Mouse (Mus musculus) C2C12 (cell line): Measurements from ENCODE around the gene Ptprn2. TPM values are rescaled to one million over a fixed set of nuclear protein-coding genes. Genes with fewer than 3 reads are reported as not detected.

ENCODE experiments used
- H3K27me3 ChIP-seq: one replicate; pipeline ENCODE4 v1.6.1; 2011; ENCODE audit not compliant: control insufficient read depth, insufficient read depth, insufficient read length
- H3K36me3 ChIP-seq: one replicate; pipeline ENCODE4 v1.6.1; 2011; ENCODE audit not compliant: control insufficient read depth, insufficient read depth
- H3K4me3 ChIP-seq: one replicate; pipeline ENCODE4 v1.5.1; 2011; ENCODE audit warnings: mild to moderate bottlenecking, control low read depth; ENCODE audit not compliant: poor library complexity, insufficient read depth, severe bottlenecking
- H3K79me2 ChIP-seq: one replicate; pipeline ENCODE4 v1.6.1; 2011; ENCODE audit not compliant: control insufficient read depth, insufficient read depth
- H3K79me3 ChIP-seq: one replicate; pipeline ENCODE4 v1.6.1; 2011; ENCODE audit warnings: low read depth, control low read depth
- H3ac ChIP-seq: one replicate; pipeline ENCODE3; 2011; ENCODE audit warnings: low read depth; ENCODE audit not compliant: control insufficient read depth, insufficient read length
- CEBPB ChIP-seq: IDR thresholded peaks from one replicate; pipeline ENCODE4 v1.6.1; 2011; ENCODE audit warnings: low read depth, mild to moderate bottlenecking, control low read depth, moderate library complexity
- CTCF ChIP-seq: IDR thresholded peaks from one replicate; pipeline ENCODE4 v1.5.1; 2011; ENCODE audit not compliant: control insufficient read depth, insufficient read depth, insufficient read length
- FOSL1 ChIP-seq: IDR thresholded peaks from one replicate; pipeline ENCODE4 v1.8.0; 2011; ENCODE audit warnings: mild to moderate bottlenecking, low read length; ENCODE audit not compliant: poor library complexity, insufficient read depth, severe bottlenecking
- MAX ChIP-seq: IDR thresholded peaks from one replicate; pipeline ENCODE4 v1.6.1; 2011; ENCODE audit warnings: mild to moderate bottlenecking, control low read depth
- MYOD1 ChIP-seq: IDR thresholded peaks from one replicate; pipeline ENCODE4 v1.6.1; 2011; ENCODE audit warnings: low read depth; ENCODE audit not compliant: control insufficient read depth, insufficient read length
- MYOG ChIP-seq: IDR thresholded peaks from one replicate; pipeline ENCODE4 v1.6.1; 2011; ENCODE audit not compliant: control insufficient read depth, insufficient read length; ENCODE audit errors: extremely low read depth
- USF1 ChIP-seq: IDR thresholded peaks from one replicate; pipeline ENCODE4 v1.6.1; 2011; ENCODE audit warnings: low read depth, mild to moderate bottlenecking, control low read depth, moderate library complexity
- polyA plus RNA-seq: library from polyadenylated mRNA; unstranded; fragments of >200 nt; fragmentation: generic; extraction: Trizol; gene quantifications from one replicate; pipeline ENCODE4 v1.2.1, GENCODE M21; 2012; ENCODE audit warnings: missing spikeins

Gene Ptprn2
- polyA plus RNA-seq, 1 experiment, result 0.41 TPM

DNA sequence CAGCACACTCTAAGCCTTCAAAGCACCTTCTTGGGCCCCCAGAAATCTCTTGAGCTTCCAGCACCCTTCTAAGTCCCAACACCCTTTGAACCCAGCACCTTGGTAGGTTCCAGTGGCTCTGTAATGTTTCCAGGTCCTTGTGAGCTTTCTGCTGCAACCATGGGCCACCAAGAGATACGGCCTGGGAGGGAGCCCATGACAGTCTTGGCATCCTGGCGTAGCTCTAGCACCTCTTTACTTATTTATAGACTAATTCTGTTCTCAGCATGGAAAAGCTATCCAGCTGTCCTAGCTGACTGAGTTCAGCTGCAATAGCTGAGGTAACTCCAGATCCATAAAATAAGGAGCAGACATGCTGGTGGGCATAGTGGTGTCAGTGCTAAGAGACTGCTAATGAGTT is 66.8 kb downstream of the Ptprn2 start:
- H3K36me3 ChIP-seq, result no peaks in the 10 kb centered on the region
- no peak overlapping the region for H3ac ChIP-seq
- TF ChIP-seq MYOD1, result no peak
- no peak for TF ChIP-seq CTCF
- no peak for TF ChIP-seq FOSL1
- no peak for TF ChIP-seq MAX
- TF ChIP-seq MYOG, result no peak
- TF ChIP-seq CEBPB, result no peak
- TF ChIP-seq USF1, result no peak
- no peak overlapping the region for H3K4me3 ChIP-seq
- no peaks in the 10 kb centered on the region for H3K79me3 ChIP-seq
- H3K27me3 ChIP-seq, result no peaks in the 10 kb centered on the region
- no peaks in the 10 kb centered on the region for H3K79me2 ChIP-seq

GRCm38 (mm10) chr12:116553361-116553760 is 67.8 kb downstream of the Ptprn2 start:
- H3ac ChIP-seq, result no peak overlapping the region
- H3K36me3 ChIP-seq, result no peaks in the 10 kb centered on the region
- no peaks in the 10 kb centered on the region for H3K79me3 ChIP-seq
- H3K79me2 ChIP-seq, result no peaks in the 10 kb centered on the region
- H3K27me3 ChIP-seq, result no peaks in the 10 kb centered on the region
- TF ChIP-seq MYOG, result no peak
- TF ChIP-seq CEBPB, result no peak
- TF ChIP-seq FOSL1, result no peak
- TF ChIP-seq CTCF, result no peak
- TF ChIP-seq MYOD1, result no peak
- no peak for TF ChIP-seq USF1
- TF ChIP-seq MAX, result no peak
- no peak overlapping the region for H3K4me3 ChIP-seq

GRCm38 (mm10) chr12:116555964-116556363 is 70.4 kb downstream of the Ptprn2 start:
- H3K4me3 ChIP-seq, result no peak overlapping the region
- H3K79me3 ChIP-seq, result no peaks in the 10 kb centered on the region
- no peak overlapping the region for H3ac ChIP-seq
- H3K79me2 ChIP-seq, result no peaks in the 10 kb centered on the region
- no peak for TF ChIP-seq MAX
- no peak for TF ChIP-seq CEBPB
- TF ChIP-seq MYOD1, result no peak
- TF ChIP-seq FOSL1, result no peak
- no peak for TF ChIP-seq MYOG
- TF ChIP-seq USF1, result no peak
- no peak for TF ChIP-seq CTCF
- H3K36me3 ChIP-seq, result no peaks in the 10 kb centered on the region
- H3K27me3 ChIP-seq, result no peaks in the 10 kb centered on the region

DNA sequence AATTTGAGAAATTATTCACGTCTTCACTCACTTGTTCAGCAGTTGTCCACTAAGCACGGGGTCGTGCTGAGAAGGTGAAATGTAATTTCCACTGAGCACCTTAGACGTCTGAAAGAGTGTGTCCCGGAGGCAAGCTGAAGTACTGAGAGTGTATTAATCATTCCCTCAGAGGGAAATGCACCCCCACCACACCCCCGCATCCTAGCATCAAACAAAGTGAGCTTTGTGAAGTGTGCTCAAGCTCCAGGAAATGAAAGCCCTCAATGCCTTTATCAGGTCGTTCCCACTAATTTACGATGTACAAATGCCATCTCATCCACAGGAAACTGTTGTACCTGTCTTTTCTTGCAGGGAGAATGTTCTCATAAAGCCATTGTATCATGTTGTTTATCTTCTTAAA is 78.9 kb downstream of the Ptprn2 start:
- no peaks in the 10 kb centered on the region for H3K79me3 ChIP-seq
- no peak overlapping the region for H3ac ChIP-seq
- no peak for TF ChIP-seq MYOD1
- no peak for TF ChIP-seq MAX
- no peak for TF ChIP-seq MYOG
- TF ChIP-seq FOSL1, result no peak
- no peak for TF ChIP-seq CEBPB
- TF ChIP-seq CTCF, result no peak
- TF ChIP-seq USF1, result no peak
- no peaks in the 10 kb centered on the region for H3K79me2 ChIP-seq
- H3K4me3 ChIP-seq, result no peak overlapping the region
- no peaks in the 10 kb centered on the region for H3K36me3 ChIP-seq
- H3K27me3 ChIP-seq, result no peaks in the 10 kb centered on the region

DNA sequence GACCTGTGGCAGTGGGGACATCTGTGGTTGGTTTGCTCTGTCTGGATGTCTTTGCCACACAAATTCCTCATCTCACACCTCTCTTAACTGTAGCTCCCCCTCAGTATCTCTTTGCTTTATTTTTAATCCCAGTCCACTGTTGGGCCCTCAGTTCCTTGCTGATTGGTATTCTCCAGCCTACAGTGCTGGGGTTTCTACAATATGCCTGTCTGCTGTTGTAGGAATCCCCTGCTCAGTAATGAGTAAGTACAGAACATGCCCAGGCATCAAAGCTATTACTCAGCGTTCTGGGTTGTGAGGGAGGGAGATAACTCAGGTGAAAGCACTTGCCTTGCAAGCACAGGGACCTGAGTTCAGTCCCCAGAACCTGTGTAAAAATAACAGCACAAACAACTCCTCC is 81.2 kb downstream of the Ptprn2 start:
- TF ChIP-seq MAX (no peak), USF1 (no peak), FOSL1 (no peak), CTCF (no peak), MYOD1 (no peak), CEBPB (no peak), MYOG (no peak)

DNA sequence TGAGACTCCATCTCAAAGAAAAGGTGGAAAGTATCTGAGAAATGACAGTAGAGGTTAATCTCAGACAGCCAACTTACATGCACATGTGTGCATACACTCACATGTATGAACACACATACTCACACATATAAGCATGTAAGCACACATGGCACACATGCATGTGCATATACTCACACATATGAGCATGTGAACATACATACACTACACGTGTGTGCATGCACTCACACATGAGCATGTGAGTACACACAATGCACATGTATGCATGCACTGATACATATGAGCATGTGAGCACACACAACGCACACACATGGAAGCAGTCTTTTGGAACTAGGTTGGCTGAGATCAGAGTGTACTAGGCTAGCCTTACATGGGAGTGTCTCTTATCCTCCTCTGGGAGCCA is 81.7 kb downstream of the Ptprn2 start:
- no peak overlapping the region for H3ac ChIP-seq
- H3K27me3 ChIP-seq, result no peaks in the 10 kb centered on the region
- no peaks in the 10 kb centered on the region for H3K79me3 ChIP-seq
- no peak overlapping the region for H3K4me3 ChIP-seq
- no peaks in the 10 kb centered on the region for H3K36me3 ChIP-seq
- H3K79me2 ChIP-seq, result no peaks in the 10 kb centered on the region
- TF ChIP-seq MYOG, result no peak
- no peak for TF ChIP-seq CTCF
- no peak for TF ChIP-seq USF1
- TF ChIP-seq CEBPB, result no peak
- TF ChIP-seq MYOD1, result no peak
- TF ChIP-seq MAX, result no peak
- TF ChIP-seq FOSL1, result no peak

More for the DNA sequence above, 81.2 kb downstream of the Ptprn2 start:
- Histone ChIP-seq H3ac (no peak overlapping the region), H3K36me3 (no peaks in the 10 kb centered on the region), H3K79me3 (no peaks in the 10 kb centered on the region), H3K4me3 (no peak overlapping the region), H3K79me2 (no peaks in the 10 kb centered on the region), H3K27me3 (no peaks in the 10 kb centered on the region)
